Mouse (Mus musculus): Measurements from ENCODE around the gene Cmc2.

Cmc2 gene

DNA sequence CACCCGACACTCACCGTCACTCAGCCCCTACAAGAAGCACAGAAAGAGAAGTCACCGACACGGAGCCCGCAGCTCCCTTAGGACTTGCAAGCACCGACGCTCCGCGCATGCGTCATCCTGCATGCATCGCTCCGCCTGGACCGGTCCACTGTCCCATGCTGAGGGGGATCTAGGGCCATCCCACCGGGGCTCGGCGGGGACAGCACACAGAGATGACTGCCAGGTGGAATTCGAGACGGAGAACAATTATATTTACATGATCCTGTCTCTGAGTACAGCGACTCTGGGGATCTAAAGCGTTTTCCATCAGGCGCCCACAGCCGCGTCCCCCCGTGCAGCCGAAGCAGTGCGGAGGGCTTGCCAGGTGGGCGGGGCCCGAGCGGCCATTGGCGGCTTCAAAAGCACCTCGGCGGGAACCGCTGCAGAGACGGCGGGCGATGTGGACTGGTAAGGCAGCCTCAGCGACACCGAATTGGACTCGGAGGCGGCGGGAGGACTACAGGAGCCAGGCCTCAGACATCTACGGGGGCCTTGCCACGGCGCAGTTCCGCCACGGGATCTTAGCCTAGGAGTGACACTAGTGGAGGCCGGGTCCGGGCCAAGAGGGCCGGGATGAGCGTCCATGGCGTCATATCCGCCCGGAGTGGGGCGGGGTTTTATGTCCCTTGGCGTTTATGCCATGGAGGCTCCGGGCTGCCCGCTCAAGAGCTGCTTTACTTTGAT, at the start of gene Cmc2, which contains the start of gene Cenpn:
Gene Cmc2 (minus strand): TSS at position 119 of the 723 bp plus-strand sequence.
Gene Cenpn (plus strand): TSS at position 394 of the 723 bp plus-strand sequence.
- DNase-seq (ENCODE audit: low spot score in 2 of 2) = peak; percentile 87 to 91

DNA sequence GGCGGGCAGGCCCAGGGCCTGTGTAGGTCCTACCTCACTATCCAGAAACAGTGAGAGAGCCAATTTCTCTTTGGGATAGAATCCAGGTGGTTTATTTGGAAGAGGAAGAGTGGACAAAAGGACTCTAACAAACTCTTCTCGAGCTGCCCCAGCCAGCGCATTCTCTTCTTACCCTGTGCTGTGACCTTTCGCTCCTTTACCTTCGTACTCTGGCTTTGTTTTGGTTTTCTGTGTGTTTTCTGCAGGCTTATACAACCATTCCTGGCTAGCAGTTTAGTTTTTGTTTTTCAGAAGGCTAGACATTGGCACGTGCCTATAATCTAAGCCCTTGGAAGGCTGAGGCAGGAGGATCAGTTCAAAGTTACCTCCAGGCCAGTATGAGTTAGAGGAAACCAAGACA, 48.3 kb upstream of the Cmc2 start:
- no peak for DNase-seq (ENCODE audit: low spot score in 2 of 2)

DNA sequence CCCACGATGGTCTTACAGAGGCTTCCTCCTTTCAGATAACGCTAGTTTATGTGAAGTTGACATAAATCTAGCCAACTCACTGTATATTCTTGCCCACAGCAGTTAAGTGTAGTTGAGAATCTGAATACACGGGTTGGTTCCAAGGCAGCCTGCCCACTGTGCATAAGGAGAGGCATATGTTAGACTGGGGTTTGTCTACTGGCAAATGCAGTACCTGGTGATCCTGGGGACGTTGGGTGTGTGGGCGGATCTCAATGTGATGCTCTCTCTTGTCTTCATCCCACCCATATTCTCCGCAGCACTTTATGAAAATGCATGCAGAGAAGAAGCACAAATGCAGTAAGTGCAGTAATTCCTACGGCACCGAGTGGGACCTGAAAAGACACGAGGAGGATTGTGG, 33.2 kb upstream of the Cmc2 start:
- DNase-seq (ENCODE audit: low spot score in 2 of 2) = no peak

DNA sequence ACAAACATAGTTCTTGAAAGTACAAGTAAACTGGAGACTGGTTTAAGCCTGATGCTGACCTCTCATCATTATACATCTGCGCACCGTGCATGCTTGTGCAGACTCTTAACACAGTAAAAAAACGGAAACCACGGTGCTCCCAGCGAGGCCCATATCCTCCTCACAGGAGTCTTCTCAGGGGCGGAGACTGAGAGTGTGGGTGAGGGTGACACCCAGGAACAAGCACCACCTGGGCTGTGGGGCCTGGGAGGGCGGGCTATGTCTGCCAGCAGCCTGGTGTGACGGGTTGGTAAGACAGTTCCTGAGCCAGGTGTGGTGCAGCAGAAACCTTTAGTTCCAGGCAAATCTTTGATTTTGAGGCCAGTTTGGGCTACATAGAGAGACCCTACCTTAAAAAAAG, 31.2 kb upstream of the Cmc2 start:
- no peak for DNase-seq (ENCODE audit: low spot score in 2 of 2)

DNA sequence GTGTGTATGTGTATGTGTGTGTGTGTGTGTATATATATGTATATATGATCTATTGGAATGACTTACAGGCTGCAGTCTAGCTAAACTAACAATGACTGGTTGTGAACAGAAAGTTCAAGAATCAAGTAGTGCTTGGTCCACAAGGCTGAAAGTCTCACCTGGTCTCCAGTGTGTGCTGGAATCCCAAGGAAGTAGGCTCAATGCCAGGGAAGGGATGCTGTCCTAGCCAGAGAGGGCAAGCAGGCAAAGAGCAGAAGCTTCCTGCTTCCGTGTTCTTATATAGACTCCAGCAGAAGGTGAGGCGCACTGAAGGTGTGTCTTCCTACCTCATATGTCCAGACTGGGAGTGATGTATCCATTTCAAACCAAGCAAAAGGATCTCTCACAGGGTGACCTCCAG, 30.5 kb upstream of the Cmc2 start:
- DNase-seq (ENCODE audit: low spot score in 2 of 2) = no peak

DNA sequence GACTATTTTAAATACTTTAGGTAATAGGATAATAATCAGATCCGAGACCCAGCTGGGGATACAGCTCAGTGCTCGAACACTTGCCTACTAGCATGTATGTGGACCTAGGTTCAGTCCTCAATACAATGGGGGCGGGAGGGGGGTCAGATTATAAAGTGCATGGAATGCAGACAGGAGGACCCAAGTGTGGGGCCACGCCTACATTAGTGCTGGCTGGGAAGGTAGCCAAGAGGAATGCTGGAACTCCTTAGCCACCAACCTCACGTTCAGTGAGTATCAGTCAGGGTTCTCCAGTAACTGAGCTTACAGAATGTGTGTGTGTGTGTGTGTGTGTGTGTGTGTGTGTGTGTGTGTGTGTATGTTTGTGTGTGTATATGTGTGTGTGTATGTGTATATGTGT, 30.1 kb upstream of the Cmc2 start:
- no peak for DNase-seq (ENCODE audit: low spot score in 2 of 2)

DNA sequence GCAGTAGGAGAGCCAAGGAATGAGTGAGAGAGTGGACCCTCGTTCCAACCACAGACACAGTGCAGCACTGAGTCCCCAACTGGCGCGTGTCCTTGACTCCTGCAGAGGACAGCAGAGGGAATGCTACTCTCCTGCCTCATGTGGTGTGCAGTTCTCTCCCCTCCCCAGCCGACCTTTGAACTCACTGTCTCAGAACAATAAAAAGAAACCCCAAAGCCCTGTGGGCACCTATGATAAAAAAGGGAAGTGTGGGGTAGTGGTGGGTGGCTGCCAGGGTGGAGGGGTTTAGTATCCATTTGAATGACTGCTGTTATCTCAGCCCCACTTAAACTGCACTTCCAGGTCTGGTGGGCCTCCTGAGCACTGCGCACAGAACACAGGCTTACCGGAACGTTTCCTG, 26.3 kb upstream of the Cmc2 start:
- no peak for DNase-seq (ENCODE audit: low spot score in 2 of 2)

DNA sequence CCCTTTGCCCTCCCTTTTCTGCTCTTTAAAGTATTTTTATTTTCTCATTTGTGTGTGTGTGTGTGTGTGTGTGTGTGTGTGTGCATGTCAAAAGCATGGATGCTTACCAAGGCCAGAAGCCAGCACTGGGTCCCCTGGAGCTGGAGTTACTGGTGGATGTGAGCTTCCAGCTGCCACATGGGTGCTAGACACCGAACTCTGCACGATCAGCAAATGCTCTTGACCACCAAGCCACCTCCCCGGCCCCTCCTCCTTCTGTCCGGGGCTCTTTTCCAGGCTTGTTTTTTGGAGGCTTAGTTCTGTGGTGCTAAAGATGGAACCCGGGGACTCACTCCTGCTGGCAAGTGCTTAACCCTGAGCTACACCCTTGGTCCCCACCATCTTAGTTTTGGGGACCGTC, 25.6 kb upstream of the Cmc2 start:
- DNase-seq (ENCODE audit: low spot score in 2 of 2) = no peak

DNA sequence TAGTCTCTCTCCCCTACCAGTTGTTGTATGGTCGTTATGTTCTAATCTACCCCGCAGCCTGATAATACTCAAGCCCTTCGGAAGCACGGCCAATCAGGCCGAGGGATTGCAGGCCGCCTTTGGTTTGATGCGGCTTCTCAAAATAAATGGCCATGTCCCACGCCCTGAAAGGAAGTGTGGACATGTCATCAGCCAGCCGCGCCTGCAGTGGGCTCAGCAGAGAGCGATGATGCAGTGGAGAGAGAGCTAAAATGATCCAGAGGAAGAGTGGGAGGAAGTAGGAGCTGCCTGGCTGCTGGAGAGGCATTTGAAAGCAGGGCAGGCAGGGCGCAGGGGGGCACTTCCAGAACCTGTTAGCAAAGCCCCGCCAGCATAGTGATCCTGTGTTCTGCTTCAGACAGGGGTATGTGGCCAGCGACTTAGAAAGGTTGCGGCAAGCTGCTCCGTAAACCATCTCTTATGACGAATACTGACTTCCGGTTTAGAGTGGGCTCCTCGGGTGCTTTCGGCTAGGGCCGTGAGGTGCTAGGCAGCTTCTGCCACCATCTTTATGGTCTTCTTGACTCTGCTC, 25.1 kb upstream of the Cmc2 start:
- no peak for DNase-seq (ENCODE audit: low spot score in 2 of 2)

DNA sequence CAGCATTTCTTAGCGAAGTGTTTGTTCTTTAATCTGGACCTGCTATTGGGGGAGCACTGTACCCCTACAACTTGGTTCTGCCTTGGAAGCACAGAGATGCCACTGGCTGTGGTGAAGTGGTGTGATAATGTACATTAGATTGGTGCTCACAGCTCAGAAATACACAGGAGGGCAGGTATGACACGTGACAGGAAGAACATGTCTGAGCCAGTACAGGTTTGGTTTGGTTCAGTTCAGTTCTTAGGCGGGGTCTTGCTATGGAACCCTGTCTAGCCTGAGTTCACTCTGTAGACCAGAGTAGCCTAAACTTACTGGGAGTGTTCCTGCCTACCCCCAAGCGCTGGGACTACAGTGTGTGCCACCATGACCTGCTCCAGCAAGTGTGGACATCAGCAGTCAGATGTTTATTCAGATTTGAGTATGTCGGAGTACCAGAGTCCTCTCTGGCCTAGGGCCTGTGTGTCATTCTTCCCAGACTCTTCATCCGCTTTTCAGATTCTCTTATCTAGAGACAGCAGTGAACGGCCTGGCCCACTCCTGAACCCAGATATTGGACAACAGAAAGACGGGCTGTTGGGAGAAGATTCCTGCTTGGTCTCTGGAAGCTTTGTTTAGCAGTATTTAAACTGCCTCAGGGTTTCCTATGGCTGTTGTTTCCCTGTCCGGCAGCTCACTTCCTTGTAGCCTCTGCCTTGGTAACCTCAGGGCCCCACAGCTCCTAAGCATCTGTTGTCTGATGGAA, 24.1 kb upstream of the Cmc2 start:
- no peak for DNase-seq (ENCODE audit: low spot score in 2 of 2)

DNA sequence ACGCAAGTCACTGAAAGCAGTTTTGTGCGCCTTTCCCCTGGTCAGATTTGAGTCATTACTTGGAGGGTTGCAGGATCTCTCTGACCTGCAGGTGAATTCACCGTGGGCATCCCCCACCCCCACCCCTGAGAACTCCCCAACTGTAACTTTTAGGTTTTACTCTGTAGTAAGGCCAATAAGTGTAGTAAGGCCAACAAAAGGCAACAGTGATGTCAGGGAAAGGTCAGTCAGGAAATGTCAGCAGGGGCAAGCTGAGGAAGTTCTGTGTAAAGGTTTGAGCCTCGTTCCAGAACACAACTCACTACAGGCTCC, 23.1 kb upstream of the Cmc2 start:
- DNase-seq (ENCODE audit: low spot score in 2 of 2) = no peak

DNA sequence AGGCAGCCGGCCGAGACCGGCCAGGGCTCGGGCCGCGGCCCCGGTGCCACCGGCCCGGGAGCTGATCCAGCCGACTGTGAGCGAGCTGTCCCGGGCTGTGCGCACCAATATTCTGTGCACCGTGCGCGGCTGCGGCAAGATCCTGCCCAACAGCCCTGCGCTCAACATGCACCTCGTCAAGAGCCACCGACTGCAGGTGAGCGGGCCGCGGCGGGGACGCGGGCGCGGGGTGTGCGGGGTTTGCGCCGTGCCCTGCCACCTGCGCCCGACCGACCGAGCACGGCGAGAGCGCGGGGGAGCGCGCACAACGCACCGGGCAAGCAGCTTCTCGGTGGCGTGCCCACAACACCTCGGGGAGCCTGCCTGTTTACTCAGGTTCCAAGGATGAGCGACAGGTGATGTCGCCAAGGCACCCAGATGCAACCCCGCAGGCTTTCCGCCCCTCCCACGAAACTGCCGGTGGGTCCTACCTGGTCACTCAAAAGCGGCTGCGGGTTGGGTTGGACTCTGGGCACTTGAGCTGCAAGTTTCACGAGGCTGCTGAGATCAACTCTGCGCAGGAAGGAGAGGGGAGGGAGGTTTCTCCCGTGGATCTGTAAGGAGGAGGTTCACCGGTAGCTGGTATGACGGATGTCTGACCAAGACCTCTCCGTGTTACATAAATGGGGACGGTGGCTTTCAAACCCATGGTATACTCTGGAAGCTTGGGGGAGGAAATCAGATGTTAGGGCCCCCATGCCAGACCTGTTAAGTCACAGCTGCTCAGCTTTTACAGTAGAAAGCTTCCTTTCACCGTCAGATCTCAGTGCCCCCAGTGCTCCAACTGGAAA, 22.5 kb upstream of the Cmc2 start:
- DNase-seq (ENCODE audit: low spot score in 2 of 2) = peak in 1 of 2 experiments; percentile 23

DNA sequence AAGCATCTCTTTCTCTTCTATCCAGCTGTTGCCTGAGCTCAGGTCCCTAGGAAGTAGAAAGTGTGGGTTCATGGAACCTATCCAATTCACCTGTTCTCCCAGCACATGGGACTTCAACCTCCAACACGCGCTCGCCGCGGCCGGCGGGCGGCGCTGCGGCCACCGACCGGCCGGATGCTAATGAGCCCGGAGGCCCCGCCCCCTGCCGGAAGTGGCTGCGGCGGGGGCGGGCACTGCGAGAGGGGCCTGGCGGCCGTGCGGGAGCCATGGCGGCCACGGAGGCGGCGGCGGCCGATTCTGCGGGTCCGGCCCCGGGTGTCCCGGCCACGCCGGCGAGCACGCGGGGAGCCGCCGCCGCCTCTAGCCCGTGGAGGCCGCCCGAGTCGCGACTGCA, 21.9 kb upstream of the Cmc2 start, which contains the start of gene Atmin:
Gene Atmin (plus strand): TSS at position 233 of the 394 bp plus-strand sequence.
- peak; percentile 84 to 86 for DNase-seq (ENCODE audit: low spot score in 2 of 2)

DNA sequence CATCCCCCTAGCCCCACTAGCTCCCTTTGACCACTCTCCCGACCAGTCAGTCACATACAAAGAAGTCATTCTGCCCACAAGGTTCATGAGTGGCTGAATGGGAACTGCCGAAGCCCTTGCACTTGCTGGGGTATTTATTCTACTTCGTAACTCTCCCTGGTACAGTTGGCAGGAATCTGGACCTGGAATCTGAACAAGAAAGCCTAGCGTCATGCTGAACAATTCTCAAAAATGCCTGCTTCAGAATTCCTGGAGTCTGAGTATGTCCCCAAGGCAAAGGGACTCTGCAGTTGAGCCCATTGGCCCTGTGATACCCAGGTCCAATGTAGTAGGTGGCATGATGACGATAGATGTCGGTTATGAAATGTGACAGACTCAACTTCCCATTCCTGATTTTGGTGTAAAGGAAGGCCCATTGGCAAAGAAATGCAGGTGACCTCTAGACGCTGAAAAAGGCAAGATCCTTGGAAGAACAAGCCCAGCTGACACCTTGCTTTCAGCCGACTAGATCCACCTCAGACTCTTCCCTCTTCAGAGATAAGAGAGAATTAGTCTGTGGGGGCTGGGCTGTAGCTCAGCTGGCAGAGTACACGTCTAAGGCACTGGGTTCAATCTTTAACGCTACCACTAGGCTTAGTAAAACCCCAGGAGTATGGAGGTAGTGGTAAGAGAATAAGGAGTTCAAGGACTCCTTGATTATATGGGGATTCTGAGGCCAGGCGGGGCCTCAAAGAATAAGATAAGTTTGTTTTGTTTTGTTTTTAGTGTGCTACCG, 21.2 kb upstream of the Cmc2 start:
- no peak for DNase-seq (ENCODE audit: low spot score in 2 of 2)

DNA sequence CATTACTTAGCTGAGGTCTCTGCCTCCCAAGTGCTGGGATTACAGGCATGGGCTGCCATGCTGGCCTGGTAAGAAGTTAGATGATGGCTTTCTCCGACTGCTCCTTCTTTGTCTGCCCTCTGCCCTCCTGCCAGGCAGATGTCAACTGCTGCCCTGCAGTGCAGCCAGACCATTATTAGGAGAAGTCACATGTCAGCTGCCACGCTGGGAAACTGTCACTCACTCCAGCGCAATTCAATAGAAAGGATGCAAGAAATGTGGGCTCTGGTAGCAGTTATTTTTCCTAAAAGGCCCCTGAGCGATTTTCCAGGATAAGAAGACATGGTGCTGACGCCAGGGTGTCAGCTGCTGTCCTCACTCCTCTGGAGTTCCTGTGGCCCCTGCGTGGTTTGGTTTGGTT, 14.3 kb upstream of the Cmc2 start:
- no peak for DNase-seq (ENCODE audit: low spot score in 2 of 2)

DNA sequence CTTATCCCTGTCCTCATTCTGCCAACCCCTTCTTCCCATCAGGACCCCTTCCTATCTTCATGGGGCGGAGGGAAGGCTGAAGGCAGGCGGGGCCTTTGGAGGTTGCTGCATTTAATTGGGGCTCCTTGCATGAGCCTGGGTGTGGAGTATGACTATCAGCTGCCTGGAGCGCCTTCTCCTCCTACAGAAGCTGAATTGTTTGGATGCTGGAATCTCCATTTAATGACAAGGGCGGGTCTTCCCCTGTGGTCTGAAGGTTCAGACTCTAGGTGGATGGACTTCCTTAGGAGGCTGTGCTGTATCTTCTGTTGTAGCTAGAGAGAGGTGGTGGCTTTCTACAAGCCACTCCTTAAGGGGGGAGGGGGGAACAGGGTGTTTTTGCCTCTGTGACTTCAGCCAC, 13.7 kb upstream of the Cmc2 start:
- DNase-seq (ENCODE audit: low spot score in 2 of 2) = no peak

DNA sequence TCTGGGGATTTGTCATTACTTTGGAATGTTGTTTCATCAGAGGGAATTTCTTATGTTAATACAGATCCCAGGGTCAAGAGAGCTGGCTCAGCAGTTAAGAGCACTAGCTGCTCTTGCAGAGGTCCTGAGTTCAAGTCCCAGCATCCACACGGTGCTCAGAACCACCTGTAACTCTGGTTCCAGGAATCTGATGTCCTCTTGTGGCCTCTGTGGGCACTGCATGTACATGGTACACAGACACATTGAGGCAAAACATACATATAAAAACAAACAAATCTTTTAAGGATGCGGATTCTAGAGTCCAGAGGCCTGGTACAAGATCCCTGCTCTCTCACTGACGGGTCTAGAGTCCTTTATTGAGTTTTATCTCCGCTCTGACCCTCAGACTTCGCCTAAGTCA, 7.3 kb upstream of the Cmc2 start:
- no peak for DNase-seq (ENCODE audit: low spot score in 2 of 2)

DNA sequence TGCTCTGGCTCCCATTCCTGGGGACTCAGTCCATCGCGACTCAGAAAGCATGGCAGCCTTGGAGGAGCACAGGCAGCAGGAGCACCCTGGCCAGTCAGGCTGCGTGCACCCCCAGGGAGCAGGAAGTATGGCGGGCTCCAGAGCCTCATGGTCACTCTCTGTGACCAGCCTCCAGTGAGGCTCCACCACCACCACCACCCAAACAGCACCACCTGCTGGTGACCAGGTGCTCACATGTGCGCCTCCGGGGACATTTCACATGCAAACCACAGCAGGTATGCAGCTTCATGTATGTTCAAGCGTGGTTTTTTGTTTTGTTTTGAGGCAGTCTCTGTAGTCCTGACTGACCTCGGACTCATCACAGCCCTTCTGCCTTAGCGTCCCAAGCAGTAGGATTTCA, 6.6 kb upstream of the Cmc2 start:
- DNase-seq (ENCODE audit: low spot score in 2 of 2) = peak in 1 of 2 experiments; percentile 64

DNA sequence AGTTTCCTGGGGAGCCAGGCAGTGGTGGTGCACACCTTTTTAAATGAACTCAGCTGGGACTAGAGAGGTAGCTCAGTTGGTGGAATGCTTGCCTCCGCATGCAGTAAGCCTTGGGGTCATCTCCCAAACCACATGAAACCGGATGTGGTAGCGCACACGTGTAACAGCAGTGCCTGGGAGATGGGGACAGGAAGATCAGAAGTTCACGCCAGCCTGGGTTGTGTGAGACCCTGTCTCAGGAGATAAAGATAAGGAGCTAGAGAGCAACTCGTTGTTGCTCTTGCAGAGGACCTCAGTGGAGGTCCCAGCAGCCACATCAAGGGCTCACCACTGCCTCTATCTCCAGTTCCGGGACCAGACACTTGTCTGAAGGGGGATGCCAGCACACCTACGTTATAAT, 2.3 kb upstream of the Cmc2 start:
- no peak for DNase-seq (ENCODE audit: low spot score in 2 of 2)

DNA sequence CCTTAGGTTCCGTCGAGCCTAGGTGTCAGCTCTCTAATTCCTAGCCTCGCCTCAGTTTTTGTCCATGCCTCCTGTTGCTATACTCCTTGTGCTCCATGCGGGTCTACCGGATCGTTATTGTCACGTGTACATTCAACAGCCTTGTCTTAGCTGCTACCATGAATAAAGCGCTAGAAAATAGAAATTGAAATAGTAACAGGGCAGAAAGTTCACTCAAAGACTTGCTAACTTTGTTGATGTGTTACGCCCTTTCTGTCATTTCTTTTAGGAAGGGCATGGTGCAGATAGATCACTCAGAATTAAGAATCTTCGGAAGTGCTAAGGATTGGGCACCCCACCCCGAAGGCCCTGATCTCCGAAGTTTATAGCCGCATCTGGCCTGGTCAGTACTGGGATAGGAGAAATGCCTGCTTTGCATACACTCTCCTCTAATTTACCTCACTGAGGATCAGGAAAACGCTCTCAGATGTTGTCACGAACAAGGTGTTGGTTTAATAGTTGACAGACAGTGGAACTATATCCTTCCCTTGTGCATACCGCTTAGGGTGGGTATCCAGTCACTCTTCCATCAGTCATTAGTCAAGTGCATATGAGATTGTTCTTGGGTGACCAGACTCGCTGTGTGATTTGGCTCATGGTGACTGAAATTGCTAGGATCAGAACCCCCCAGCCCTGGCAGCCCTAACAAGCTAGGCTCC, 954 bp upstream of the Cmc2 start:
- DNase-seq (ENCODE audit: low spot score in 2 of 2) = no peak

DNA sequence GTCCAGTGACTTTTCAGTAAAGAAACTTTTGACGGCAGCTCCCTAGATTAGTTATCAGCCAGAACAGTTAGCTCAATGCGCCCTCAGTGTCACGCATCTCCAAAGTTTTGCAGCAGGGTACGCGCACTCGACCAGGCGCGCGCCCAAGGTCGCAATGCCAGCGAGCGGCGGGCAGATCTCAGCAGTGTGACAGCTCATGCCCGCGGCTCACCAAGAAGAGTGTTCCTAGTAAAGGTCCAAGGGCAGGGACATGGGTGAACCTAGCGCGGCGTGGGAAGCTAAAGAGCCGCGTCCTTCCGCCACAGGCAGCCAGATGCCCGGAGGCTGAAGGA, 284 bp downstream of the Cmc2 start:
- no peak for DNase-seq (ENCODE audit: low spot score in 2 of 2)

All from urinary bladder, postnatal 4 days (tissue).